Mouse (Mus musculus) kidney, adult 2 months (tissue): ENCODE data around the gene Hic2.

ENCODE experiments used
- CTCF ChIP-seq: fragments of 200-500 bp; conservative IDR thresholded peaks from 2 replicates; pipeline ENCODE4 v1.5.1; 2011; ENCODE audit warnings: low read depth, mild to moderate bottlenecking, control low read depth, low read length, moderate library complexity, mixed read lengths; ENCODE audit not compliant: insufficient read depth, insufficient read length
- POLR2A ChIP-seq: fragments of 200-500 bp; IDR thresholded peaks from one replicate; pipeline ENCODE4 v1.6.1; 2011; ENCODE audit warnings: low read depth, low read length, control low read depth

- TF ChIP-seq CTCF (no peak), POLR2A (no peak)
Observed at GRCm38 (mm10) chr16:17234916-17235665, 1.7 kb downstream of the Hic2 start.
